Mouse (Mus musculus): ENCODE results near the gene Obox1. TPM values are rescaled to one million over a fixed set of nuclear protein-coding genes. Genes with fewer than 3 reads are reported as not detected.
"Not testable (repeated sequence)": the region's sequence is repeated elsewhere in the genome, so short reads cannot be mapped to it uniquely, and the experiment has no call there.

Obox1 gene
- total RNA-seq (2012; rRNA removed) (not detected in 2 replicates), total RNA-seq (2014; rRNA removed) (not detected in 2 replicates), polyA plus RNA-seq (2012; ENCODE audit: insufficient read length, low read depth) (not detected in 2 replicates)

DNA sequence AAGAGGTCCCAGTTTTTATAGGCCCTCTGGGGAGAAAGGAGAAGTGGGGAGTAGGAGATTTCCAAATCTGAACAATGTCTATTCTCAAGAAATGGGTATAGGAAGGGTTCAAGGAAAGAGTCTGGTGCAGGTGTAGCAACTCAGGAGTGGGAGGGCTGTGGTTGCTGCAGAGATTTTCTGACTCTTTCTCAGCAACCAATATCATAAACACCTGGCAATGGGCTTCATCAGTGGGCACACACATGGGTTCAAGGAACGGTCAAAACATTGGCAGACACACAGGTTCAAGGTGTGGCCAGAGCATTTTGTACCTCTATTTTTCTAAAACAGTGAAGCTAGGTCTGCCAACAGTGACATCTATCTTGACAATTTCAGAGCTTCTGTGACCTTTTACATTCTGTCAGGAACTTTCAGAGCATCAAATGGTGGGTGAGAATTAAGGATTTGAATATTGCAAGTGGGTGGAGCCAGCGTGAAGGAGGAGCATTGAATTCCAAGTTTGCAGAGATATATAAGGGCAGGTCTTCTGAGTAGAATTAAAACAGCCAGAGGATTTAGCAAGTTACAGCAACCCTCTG, at the start of gene Obox1, which contains the start of gene Obox2:
Obox1 (plus strand) TSS at position 528 of the 578 bp plus-strand sequence.
Obox2 (plus strand) TSS at position 301 of the 578 bp plus-strand sequence.
- H3K9ac ChIP-seq (ENCODE audit: insufficient read depth, low read depth); H3K4me3 ChIP-seq (replicated peaks in 1 of 3; ENCODE audit: low read depth in 2 of 3, low read length in 2 of 3, poor library complexity in 1 of 3); H3K9me3 ChIP-seq (replicated peaks; ENCODE audit: low read length); DNase-seq (ENCODE audit: extremely low read depth); H3K4me2 ChIP-seq (ENCODE audit: insufficient read depth, low read depth, poor library complexity, severe bottlenecking); H3K79me2 ChIP-seq (replicated peaks; ENCODE audit: control insufficient read depth, extremely low read depth, insufficient read depth, poor library complexity, severe bottlenecking); H3K27ac ChIP-seq (ENCODE audit: insufficient read depth, low read depth); H3K36me3 ChIP-seq (replicated peaks in 1 of 2; ENCODE audit: control insufficient read depth in 1 of 2, insufficient read depth in 1 of 2, low read length in 1 of 2); dilution Hi-C loops (cut with MboI; ENCODE audit: extremely low pct_ligation_motif_present, extremely low pct_unique_long_range_greater_than_20kb, low sequenced_read_pairs); H3K27me3 ChIP-seq (replicated peaks); in situ Hi-C loops (cut with MboI; ENCODE audit: low pct_ligation_motif_present, low pct_unique_long_range_greater_than_20kb, low sequenced_read_pairs); H3K4me1 ChIP-seq (ENCODE audit: control insufficient read depth in 1 of 2, insufficient read depth in 2 of 2): not testable (repeated sequence)

DNA sequence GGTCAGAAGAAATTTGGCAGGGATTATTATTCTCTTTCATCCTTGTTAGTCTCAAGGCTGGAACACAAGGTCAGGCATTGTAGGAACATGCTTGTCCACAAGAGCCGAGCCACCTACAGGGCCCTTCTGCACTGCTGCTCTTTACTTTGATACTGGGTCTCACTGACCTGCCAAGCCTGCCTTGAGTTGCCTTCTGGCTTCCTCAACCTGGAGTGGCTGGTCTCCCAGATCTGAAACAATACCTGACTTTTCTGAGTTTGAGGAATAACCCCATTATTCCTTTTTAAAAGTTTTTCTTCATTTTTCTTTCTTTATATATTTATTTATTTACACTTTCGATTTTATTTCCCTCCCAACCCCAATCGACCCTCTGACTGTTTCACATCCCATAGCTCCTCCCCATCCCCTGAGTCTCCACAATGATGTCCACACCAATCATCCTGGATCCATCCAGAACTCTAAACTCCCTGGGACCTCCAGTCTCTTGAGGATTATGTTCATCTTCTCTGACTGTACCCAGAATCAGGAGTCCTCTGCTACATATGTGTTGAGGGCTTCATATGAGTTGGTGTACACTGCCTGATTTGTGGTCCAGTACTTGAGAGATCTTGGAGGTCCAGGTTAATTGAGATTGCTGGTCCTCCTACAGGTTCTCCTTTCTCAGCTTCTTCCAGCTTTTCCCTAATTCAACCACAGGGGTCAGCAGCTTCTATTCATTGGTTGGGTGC, 10.6 kb downstream of the Obox1 start:
- H3K27ac ChIP-seq (ENCODE audit: insufficient read depth, low read depth); DNase-seq (ENCODE audit: extremely low read depth); H3K27me3 ChIP-seq (replicated peaks); H3K79me2 ChIP-seq (replicated peaks; ENCODE audit: control insufficient read depth, extremely low read depth, insufficient read depth, poor library complexity, severe bottlenecking); H3K4me3 ChIP-seq (replicated peaks in 1 of 3; ENCODE audit: low read depth in 2 of 3, low read length in 2 of 3, poor library complexity in 1 of 3); H3K4me2 ChIP-seq (ENCODE audit: insufficient read depth, low read depth, poor library complexity, severe bottlenecking); H3K36me3 ChIP-seq (replicated peaks in 1 of 2; ENCODE audit: control insufficient read depth in 1 of 2, insufficient read depth in 1 of 2, low read length in 1 of 2); H3K9ac ChIP-seq (ENCODE audit: insufficient read depth, low read depth); dilution Hi-C loops (cut with MboI; ENCODE audit: extremely low pct_ligation_motif_present, extremely low pct_unique_long_range_greater_than_20kb, low sequenced_read_pairs); H3K9me3 ChIP-seq (replicated peaks; ENCODE audit: low read length); in situ Hi-C loops (cut with MboI; ENCODE audit: low pct_ligation_motif_present, low pct_unique_long_range_greater_than_20kb, low sequenced_read_pairs); H3K4me1 ChIP-seq (ENCODE audit: control insufficient read depth in 1 of 2, insufficient read depth in 2 of 2): not testable (repeated sequence)

DNA sequence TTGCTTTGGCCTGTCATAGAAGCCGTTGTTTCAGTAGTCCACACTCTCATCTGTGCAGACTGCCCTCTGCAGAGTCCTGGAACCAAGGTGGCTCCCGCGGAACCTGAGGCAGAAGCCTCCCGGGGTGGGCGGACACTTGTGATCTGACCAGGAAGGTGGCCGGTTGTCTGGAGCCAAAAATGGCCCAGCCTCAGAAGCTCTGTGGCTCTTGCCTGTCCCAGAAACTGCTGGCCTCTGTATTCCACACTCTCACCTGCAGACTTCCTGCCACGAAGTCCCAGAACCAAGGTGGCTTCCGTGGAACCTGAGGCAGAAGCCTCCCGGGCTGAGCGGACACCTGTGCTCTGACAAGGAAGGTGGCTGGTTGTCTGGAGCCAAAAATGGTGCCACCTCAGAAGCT, 18.1 kb downstream of the Obox1 start:
- H3K27me3 ChIP-seq (replicated peaks); H3K4me3 ChIP-seq (replicated peaks in 1 of 3; ENCODE audit: low read depth in 2 of 3, low read length in 2 of 3, poor library complexity in 1 of 3); H3K9ac ChIP-seq (ENCODE audit: insufficient read depth, low read depth); H3K27ac ChIP-seq (ENCODE audit: insufficient read depth, low read depth); H3K4me2 ChIP-seq (ENCODE audit: insufficient read depth, low read depth, poor library complexity, severe bottlenecking); H3K36me3 ChIP-seq (replicated peaks in 1 of 2; ENCODE audit: control insufficient read depth in 1 of 2, insufficient read depth in 1 of 2, low read length in 1 of 2); DNase-seq (ENCODE audit: extremely low read depth); H3K79me2 ChIP-seq (replicated peaks; ENCODE audit: control insufficient read depth, extremely low read depth, insufficient read depth, poor library complexity, severe bottlenecking); H3K9me3 ChIP-seq (replicated peaks; ENCODE audit: low read length); in situ Hi-C loops (cut with MboI; ENCODE audit: low pct_ligation_motif_present, low pct_unique_long_range_greater_than_20kb, low sequenced_read_pairs); dilution Hi-C loops (cut with MboI; ENCODE audit: extremely low pct_ligation_motif_present, extremely low pct_unique_long_range_greater_than_20kb, low sequenced_read_pairs); H3K4me1 ChIP-seq (ENCODE audit: control insufficient read depth in 1 of 2, insufficient read depth in 2 of 2): not testable (repeated sequence)

DNA sequence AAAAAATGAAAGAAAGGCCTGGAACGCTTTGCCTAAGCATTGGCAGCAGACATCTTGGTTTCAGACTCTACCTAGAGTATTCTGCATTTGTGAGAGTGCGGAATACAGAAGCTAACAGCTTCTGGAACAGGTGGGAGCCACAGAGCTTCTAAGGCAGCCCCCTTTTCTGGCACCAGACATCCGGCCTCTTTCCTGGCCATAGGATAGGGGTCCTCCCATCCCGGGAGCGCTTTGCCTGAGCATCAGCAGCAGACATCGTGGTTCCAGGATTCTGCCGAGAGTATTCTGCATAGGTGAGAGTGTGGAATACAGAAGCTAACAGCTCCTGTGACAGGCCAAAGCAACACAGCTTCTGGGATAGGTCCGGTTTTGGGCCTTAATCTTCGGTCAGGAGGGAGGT, 29.3 kb downstream of the Obox1 start:
- H3K27ac ChIP-seq (ENCODE audit: insufficient read depth, low read depth); H3K4me3 ChIP-seq (replicated peaks in 1 of 3; ENCODE audit: low read depth in 2 of 3, low read length in 2 of 3, poor library complexity in 1 of 3); in situ Hi-C loops (cut with MboI; ENCODE audit: low pct_ligation_motif_present, low pct_unique_long_range_greater_than_20kb, low sequenced_read_pairs): not testable (repeated sequence)

DNA sequence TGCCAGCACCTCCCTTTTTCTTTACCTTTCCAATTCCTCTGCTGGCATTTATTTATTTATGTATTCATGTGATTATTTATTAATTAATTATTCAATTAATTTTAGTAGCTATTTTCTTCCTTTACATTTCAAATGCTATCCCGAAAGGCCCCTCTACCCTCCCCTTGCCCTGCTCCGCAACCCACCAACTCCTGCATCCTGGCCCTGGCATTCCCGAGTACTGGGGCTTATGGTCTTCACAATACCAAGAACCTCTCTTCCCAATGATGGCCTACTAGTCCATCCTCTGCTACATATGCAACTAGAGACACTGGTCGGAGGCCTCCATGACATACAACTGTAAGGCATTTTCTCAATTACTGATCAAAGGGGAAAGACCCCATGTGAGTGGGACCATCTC, 36.8 kb downstream of the Obox1 start:
- DNase-seq (ENCODE audit: extremely low read depth); H3K79me2 ChIP-seq (replicated peaks; ENCODE audit: control insufficient read depth, extremely low read depth, insufficient read depth, poor library complexity, severe bottlenecking); H3K9ac ChIP-seq (ENCODE audit: insufficient read depth, low read depth); dilution Hi-C loops (cut with MboI; ENCODE audit: extremely low pct_ligation_motif_present, extremely low pct_unique_long_range_greater_than_20kb, low sequenced_read_pairs); H3K4me1 ChIP-seq (ENCODE audit: control insufficient read depth in 1 of 2, insufficient read depth in 2 of 2); H3K4me2 ChIP-seq (ENCODE audit: insufficient read depth, low read depth, poor library complexity, severe bottlenecking); H3K36me3 ChIP-seq (replicated peaks in 1 of 2; ENCODE audit: control insufficient read depth in 1 of 2, insufficient read depth in 1 of 2, low read length in 1 of 2); H3K4me3 ChIP-seq (replicated peaks in 1 of 3; ENCODE audit: low read depth in 2 of 3, low read length in 2 of 3, poor library complexity in 1 of 3); H3K27ac ChIP-seq (ENCODE audit: insufficient read depth, low read depth); H3K27me3 ChIP-seq (replicated peaks); H3K9me3 ChIP-seq (replicated peaks; ENCODE audit: low read length); in situ Hi-C loops (cut with MboI; ENCODE audit: low pct_ligation_motif_present, low pct_unique_long_range_greater_than_20kb, low sequenced_read_pairs): not testable (repeated sequence)

More for the DNA sequence above, 29.3 kb downstream of the Obox1 start:
- H3K9ac ChIP-seq (ENCODE audit: insufficient read depth, low read depth); H3K36me3 ChIP-seq (replicated peaks in 1 of 2; ENCODE audit: control insufficient read depth in 1 of 2, insufficient read depth in 1 of 2, low read length in 1 of 2); H3K9me3 ChIP-seq (replicated peaks; ENCODE audit: low read length); H3K79me2 ChIP-seq (replicated peaks; ENCODE audit: control insufficient read depth, extremely low read depth, insufficient read depth, poor library complexity, severe bottlenecking); DNase-seq (ENCODE audit: extremely low read depth); H3K4me1 ChIP-seq (ENCODE audit: control insufficient read depth in 1 of 2, insufficient read depth in 2 of 2); dilution Hi-C loops (cut with MboI; ENCODE audit: extremely low pct_ligation_motif_present, extremely low pct_unique_long_range_greater_than_20kb, low sequenced_read_pairs); H3K4me2 ChIP-seq (ENCODE audit: insufficient read depth, low read depth, poor library complexity, severe bottlenecking); H3K27me3 ChIP-seq (replicated peaks): not testable (repeated sequence)

DNA sequence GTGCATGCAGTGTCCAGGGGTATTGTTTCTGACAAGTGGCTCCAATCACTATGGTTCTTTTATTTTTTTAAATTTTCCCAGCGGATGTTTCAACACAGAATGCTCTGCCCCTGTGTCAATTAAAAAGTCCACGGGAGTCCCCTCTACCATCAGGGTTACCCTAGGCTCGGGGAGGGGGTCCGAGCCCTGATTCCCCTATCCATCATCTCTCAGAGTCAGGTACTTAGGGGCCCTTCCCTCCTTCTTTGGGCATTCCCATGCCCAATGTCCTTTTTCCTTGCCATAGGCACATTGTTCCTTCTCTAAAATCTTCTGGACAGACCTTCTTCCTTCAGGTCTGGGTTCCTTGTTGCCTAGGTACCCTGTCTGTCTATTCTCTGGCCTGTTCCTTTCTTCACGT, 120.7 kb downstream of the Obox1 start:
- DNase-seq (ENCODE audit: extremely low read depth); H3K36me3 ChIP-seq (replicated peaks in 1 of 2; ENCODE audit: control insufficient read depth in 1 of 2, insufficient read depth in 1 of 2, low read length in 1 of 2); H3K4me2 ChIP-seq (ENCODE audit: insufficient read depth, low read depth, poor library complexity, severe bottlenecking); H3K9me3 ChIP-seq (replicated peaks; ENCODE audit: low read length); H3K27me3 ChIP-seq (replicated peaks); in situ Hi-C loops (cut with MboI; ENCODE audit: low pct_ligation_motif_present, low pct_unique_long_range_greater_than_20kb, low sequenced_read_pairs); H3K79me2 ChIP-seq (replicated peaks; ENCODE audit: control insufficient read depth, extremely low read depth, insufficient read depth, poor library complexity, severe bottlenecking); H3K4me3 ChIP-seq (replicated peaks in 1 of 3; ENCODE audit: low read depth in 2 of 3, low read length in 2 of 3, poor library complexity in 1 of 3); H3K27ac ChIP-seq (ENCODE audit: insufficient read depth, low read depth); H3K9ac ChIP-seq (ENCODE audit: insufficient read depth, low read depth); dilution Hi-C loops (cut with MboI; ENCODE audit: extremely low pct_ligation_motif_present, extremely low pct_unique_long_range_greater_than_20kb, low sequenced_read_pairs); H3K4me1 ChIP-seq (ENCODE audit: control insufficient read depth in 1 of 2, insufficient read depth in 2 of 2): not testable (repeated sequence)
